Mouse (Mus musculus) forebrain, embryonic 12.5 days (tissue): Measurements from ENCODE around the gene Syt6. TPM values are rescaled to one million over a fixed set of nuclear protein-coding genes. Genes with fewer than 3 reads are reported as not detected.
A peak's percentile ranks its signal among the peaks of the same experiment; 100 is the strongest.

Experiments
- ATAC-seq: fragments of 200-750 bp; cut with Nextera tagmentation; 2 replicates; pipeline ENCODE4 v1.8.0; 2017; ENCODE audit warnings: moderate TSS enrichment; ENCODE audit not compliant: low FRiP score
- H3K27ac ChIP-seq: fragments of 300-500 bp; sonication (generic); 2 replicates; pipeline ENCODE4 v1.5.1; 2016; ENCODE audit warnings: mild to moderate bottlenecking
- H3K27me3 ChIP-seq: fragments of 300-500 bp; sonication (generic); 2 replicates; pipeline ENCODE4 v1.6.1; 2016; ENCODE audit warnings: mild to moderate bottlenecking
- H3K36me3 ChIP-seq: fragments of 300-500 bp; sonication (generic); replicated peaks from 2 replicates; pipeline ENCODE4 v1.6.1; 2016; ENCODE audit warnings: mild to moderate bottlenecking
- H3K4me1 ChIP-seq: fragments of 300-500 bp; sonication (generic); 2 replicates; pipeline ENCODE4 v1.6.1; 2016
- H3K4me2 ChIP-seq: fragments of 300-500 bp; sonication (generic); 2 replicates; pipeline ENCODE4 v1.6.1; 2016; ENCODE audit warnings: mild to moderate bottlenecking, moderate library complexity
- H3K4me3 ChIP-seq: fragments of 300-500 bp; sonication (generic); replicated peaks from 2 replicates; pipeline ENCODE4 v1.5.1; 2016; ENCODE audit warnings: mild to moderate bottlenecking
- H3K9ac ChIP-seq: fragments of 300-500 bp; sonication (generic); 2 replicates; pipeline ENCODE4 v1.6.1; 2016; ENCODE audit warnings: mild to moderate bottlenecking
- H3K9me3 ChIP-seq: fragments of 300-500 bp; sonication (generic); 2 replicates; pipeline ENCODE4 v1.6.1; 2016
- WGBS: fragments of 180-500 bp; shearing (Covaris S2); methylation state at CpG from one replicate; pipeline ENCODE4 v1.1.7; 2016; 5-methylcytosine and 5-hydroxymethylcytosine counted together
- polyA plus RNA-seq: library from polyadenylated mRNA; unstranded; fragments of >200 nt; fragmentation: Nextera tagmentation; extraction: Ambion mirVana; gene quantifications from 2 replicates; pipeline ENCODE4 v1.2.1, GENCODE M21; 2016

Gene Syt6
- polyA plus RNA-seq, 1 experiment from 2014 or later = 4.8 TPM

GRCm38 (mm10) chr3:103573791-103574166, 1.3 kb upstream of the Syt6 start:
- Histone ChIP-seq H3K9ac (no peak overlapping the region), H3K4me3 (peak overlapping the region; percentile 25), H3K36me3 (no peaks in the 10 kb centered on the region), H3K4me1 (peaks cover 38% of the 10 kb centered on the region), H3K9me3 (no peaks in the 10 kb centered on the region), H3K4me2 (peak overlapping the region; percentile 49), H3K27me3 (peaks cover 94% of the 10 kb centered on the region), H3K27ac (no peak overlapping the region)
- WGBS = under 1% methylated on average over 14 of the region's 14 CpGs
- ATAC-seq = peak; percentile 25; the same call in 1 of the 2 replicates

GRCm38 (mm10) chr3:103574566-103575155, 370 bp upstream of the Syt6 start:
- no peak for ATAC-seq
- Histone ChIP-seq H3K4me3 (peak overlapping the region; percentile 56), H3K27ac (no peak overlapping the region), H3K27me3 (peaks cover 97% of the 10 kb centered on the region), H3K4me2 (peak overlapping the region; percentile 95), H3K36me3 (no peaks in the 10 kb centered on the region), H3K9ac (peak overlapping the region; percentile 54; the same call in 1 of the 2 replicates), H3K4me1 (peaks cover 38% of the 10 kb centered on the region), H3K9me3 (no peaks in the 10 kb centered on the region)
- 4% methylated on average over 22 of the region's 22 CpGs for WGBS

GRCm38 (mm10) chr3:103575893-103576641, 1.0 kb downstream of the Syt6 start:
- Histone ChIP-seq H3K4me3 (peak overlapping the region; percentile 56), H3K4me1 (peaks cover 38% of the 10 kb centered on the region), H3K4me2 (peak overlapping the region; percentile 95), H3K9ac (peak overlapping the region; percentile 54), H3K27me3 (peaks cover 84% of the 10 kb centered on the region), H3K36me3 (no peaks in the 10 kb centered on the region), H3K9me3 (no peaks in the 10 kb centered on the region), H3K27ac (no peak overlapping the region)
- ATAC-seq = peak; percentile 45
- under 1% methylated on average over 58 of the region's 69 CpGs for whole genome bisulfite sequencing

GRCm38 (mm10) chr3:103587136-103587535, 12.1 kb downstream of the Syt6 start:
- no peak overlapping the region for H3K4me2 ChIP-seq
- WGBS = 84% methylated on average over 17 of the region's 17 CpGs
- ATAC-seq = no peak

GRCm38 (mm10) chr3:103587672-103588071, 12.6 kb downstream of the Syt6 start:
- no peak for ATAC-seq
- Histone ChIP-seq H3K4me1 (0 out of 2 replicates have a peak, but pooled peaks cover under 1% of the 10 kb centered on the region), H3K4me2 (no peak overlapping the region), H3K9ac (no peak overlapping the region), H3K36me3 (no peaks in the 10 kb centered on the region), H3K9me3 (no peaks in the 10 kb centered on the region), H3K4me3 (no peak overlapping the region), H3K27ac (no peak overlapping the region), H3K27me3 (no peaks in the 10 kb centered on the region)
- 89% methylated on average over 5 of the region's 5 CpGs for WGBS

More at GRCm38 (mm10) chr3:103587136-103587535, 12.1 kb downstream of the Syt6 start:
- no peaks in the 10 kb centered on the region for H3K9me3 ChIP-seq
- no peak overlapping the region for H3K4me3 ChIP-seq
- H3K36me3 ChIP-seq = no peaks in the 10 kb centered on the region
- H3K27ac ChIP-seq = no peak overlapping the region
- H3K27me3 ChIP-seq = no peaks in the 10 kb centered on the region
- 0 out of 2 replicates have a peak, but pooled peaks cover 6% of the 10 kb centered on the region for H3K4me1 ChIP-seq
- no peak overlapping the region for H3K9ac ChIP-seq

GRCm38 (mm10) chr3:103589636-103590035, 14.6 kb downstream of the Syt6 start:
- Histone ChIP-seq H3K4me1 (no peaks in the 10 kb centered on the region), H3K4me2 (no peak overlapping the region), H3K9me3 (no peaks in the 10 kb centered on the region), H3K27me3 (no peaks in the 10 kb centered on the region), H3K9ac (no peak overlapping the region), H3K27ac (no peak overlapping the region), H3K36me3 (no peaks in the 10 kb centered on the region), H3K4me3 (no peak overlapping the region)
- ATAC-seq = no peak
- WGBS = 79% methylated on average over 5 of the region's 5 CpGs

GRCm38 (mm10) chr3:103592636-103593035, 17.6 kb downstream of the Syt6 start:
- WGBS = 93% methylated on average over 5 of the region's 5 CpGs

GRCm38 (mm10) chr3:103593631-103594030, 18.6 kb downstream of the Syt6 start:
- 81% methylated on average over 5 of the region's 5 CpGs for WGBS
- Histone ChIP-seq H3K4me1 (no peaks in the 10 kb centered on the region), H3K4me3 (no peak overlapping the region), H3K9ac (no peak overlapping the region), H3K36me3 (no peaks in the 10 kb centered on the region), H3K27ac (no peak overlapping the region), H3K4me2 (no peak overlapping the region), H3K27me3 (no peaks in the 10 kb centered on the region; the same call in 1 of the 2 replicates), H3K9me3 (no peaks in the 10 kb centered on the region)
- no peak for ATAC-seq

More at GRCm38 (mm10) chr3:103592636-103593035, 17.6 kb downstream of the Syt6 start:
- H3K4me3 ChIP-seq = no peak overlapping the region
- no peak overlapping the region for H3K9ac ChIP-seq
- H3K36me3 ChIP-seq = no peaks in the 10 kb centered on the region
- ATAC-seq = no peak
- no peak overlapping the region for H3K27ac ChIP-seq
- H3K4me2 ChIP-seq = no peak overlapping the region
- H3K9me3 ChIP-seq = no peaks in the 10 kb centered on the region
- H3K4me1 ChIP-seq = no peaks in the 10 kb centered on the region
- H3K27me3 ChIP-seq = no peaks in the 10 kb centered on the region; the same call in 1 of the 2 replicates

- no peaks in the 10 kb centered on the region for H3K9me3 ChIP-seq
- no peaks in the 10 kb centered on the region; the same call in 1 of the 2 replicates for H3K36me3 ChIP-seq
- no peak for ATAC-seq
- no peak overlapping the region for H3K9ac ChIP-seq
- 79% methylated on average over 7 of the region's 7 CpGs for WGBS
- no peak overlapping the region for H3K4me3 ChIP-seq
- peaks cover 2% of the 10 kb centered on the region; the same call in 1 of the 2 replicates for H3K4me1 ChIP-seq
- no peak overlapping the region for H3K4me2 ChIP-seq
- no peaks in the 10 kb centered on the region; the same call in 1 of the 2 replicates for H3K27me3 ChIP-seq
- H3K27ac ChIP-seq = no peak overlapping the region
Observed at GRCm38 (mm10) chr3:103595271-103595810, 20.3 kb downstream of the Syt6 start.

- Histone ChIP-seq H3K4me2 (no peak overlapping the region), H3K36me3 (no peaks in the 10 kb centered on the region; the same call in 1 of the 2 replicates), H3K9ac (no peak overlapping the region), H3K27ac (no peak overlapping the region), H3K4me1 (peaks cover 2% of the 10 kb centered on the region; the same call in 1 of the 2 replicates), H3K4me3 (no peak overlapping the region), H3K27me3 (no peaks in the 10 kb centered on the region; the same call in 1 of the 2 replicates), H3K9me3 (no peaks in the 10 kb centered on the region)
- 71% methylated on average over 4 of the region's 4 CpGs for WGBS
- ATAC-seq = no peak
Observed at GRCm38 (mm10) chr3:103597586-103597985, 22.6 kb downstream of the Syt6 start.

GRCm38 (mm10) chr3:103601011-103601410, 26.0 kb downstream of the Syt6 start:
- Histone ChIP-seq H3K27ac (no peak overlapping the region), H3K36me3 (no peaks in the 10 kb centered on the region; the same call in 1 of the 2 replicates), H3K4me2 (no peak overlapping the region), H3K27me3 (no peaks in the 10 kb centered on the region; the same call in 1 of the 2 replicates), H3K9me3 (no peaks in the 10 kb centered on the region), H3K9ac (no peak overlapping the region), H3K4me3 (no peak overlapping the region), H3K4me1 (peaks cover 2% of the 10 kb centered on the region; the same call in 1 of the 2 replicates)
- WGBS = 47% methylated on average over 7 of the region's 7 CpGs
- ATAC-seq = no peak

- Histone ChIP-seq H3K36me3 (no peaks in the 10 kb centered on the region; the same call in 1 of the 2 replicates), H3K4me2 (no peak overlapping the region), H3K4me3 (no peak overlapping the region), H3K4me1 (peaks cover 2% of the 10 kb centered on the region; the same call in 1 of the 2 replicates), H3K27ac (no peak overlapping the region), H3K9me3 (no peaks in the 10 kb centered on the region), H3K9ac (no peak overlapping the region), H3K27me3 (no peaks in the 10 kb centered on the region; the same call in 1 of the 2 replicates)
- ATAC-seq = no peak
- WGBS = 74% methylated on average over 1 of the region's 1 CpGs
Observed at GRCm38 (mm10) chr3:103601561-103601960, 26.5 kb downstream of the Syt6 start.
